Mouse (Mus musculus): ENCODE results near the gene Emp2. TPM values are rescaled to one million over a fixed set of nuclear protein-coding genes. Genes with fewer than 3 reads are reported as not detected.
"Not testable (repeated sequence)": the region's sequence is repeated elsewhere in the genome, so short reads cannot be mapped to it uniquely, and the experiment has no call there.

Emp2 gene
- total and polyA plus RNA-seq, 2 experiments from 2014 or later: 18.9 to 21.9 TPM

- Histone ChIP-seq H3K36me3 (ENCODE audit: insufficient read depth, low read length) (no peaks in the 10 kb centered on the region), H3K4me1 (ENCODE audit: insufficient read depth, low read length) (no peaks in the 10 kb centered on the region), H3K27me3 (ENCODE audit: insufficient read depth, low read length) (no peaks in the 10 kb centered on the region), H3K9me3 (ENCODE audit: low read length) (no peaks in the 10 kb centered on the region), H3K9ac (replicated peaks; ENCODE audit: low read length, poor library complexity, severe bottlenecking) (no peak overlapping the region), H3K27ac (ENCODE audit: low read depth, low read length) (no peak overlapping the region), H3K4me2 (ENCODE audit: low read depth, low read length, poor library complexity, severe bottlenecking) (no peak overlapping the region), H3K4me3 (ENCODE audit: low read depth, low read length) (no peak overlapping the region)
- no peak for DNase-seq (ENCODE audit: low spot score)
- no peak for ATAC-seq (ENCODE audit: low FRiP score)
- WGBS: 87% methylated on average over 3 of the region's 3 CpGs
- no peak for TF ChIP-seq CTCF (IDR thresholded peaks at IDR 0.05)
Measured at GRCm38 (mm10) chr16:10281890-10282289, 31.9 kb downstream of the Emp2 start.

DNA sequence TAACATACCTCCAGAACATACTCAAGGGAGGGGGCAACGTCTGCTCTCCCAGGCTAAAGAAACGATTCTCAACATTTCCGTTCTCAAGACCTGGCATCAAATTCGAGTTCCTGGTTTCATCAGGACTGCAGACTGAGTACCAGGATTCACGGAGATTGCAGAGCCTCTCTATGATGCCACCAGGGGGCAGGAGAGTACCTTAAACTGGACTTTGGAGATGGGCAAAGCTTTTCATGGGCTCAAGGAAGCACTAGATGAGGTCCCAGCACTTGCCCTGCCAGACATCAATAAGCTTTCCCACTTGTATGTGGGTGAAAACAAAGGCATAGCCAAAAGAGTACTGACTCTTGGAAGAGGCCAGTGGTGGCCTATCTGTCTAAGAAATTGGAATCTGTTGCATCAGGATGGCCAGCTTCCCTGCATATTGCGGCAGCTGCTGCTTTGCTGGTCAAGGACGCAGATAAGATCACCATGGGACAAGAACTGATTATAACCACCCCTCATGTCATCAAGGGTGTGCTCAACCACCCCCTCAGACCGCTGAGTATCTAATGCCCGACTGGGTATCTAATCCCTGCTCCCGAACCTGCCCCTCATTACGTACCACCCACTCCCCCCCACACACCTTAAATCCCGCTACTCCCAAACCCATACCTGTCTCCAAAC lies 33.3 kb downstream of the Emp2 start:
- DNase-seq (ENCODE audit: low spot score) (peak; percentile 84), ATAC-seq (ENCODE audit: low FRiP score) (no peak)
- Histone ChIP-seq H3K4me2 (ENCODE audit: low read depth, low read length, poor library complexity, severe bottlenecking) (no peak overlapping the region), H3K4me3 (ENCODE audit: low read depth, low read length) (no peak overlapping the region), H3K9ac (replicated peaks; ENCODE audit: low read length, poor library complexity, severe bottlenecking) (no peak overlapping the region), H3K9me3 (ENCODE audit: low read length) (no peaks in the 10 kb centered on the region), H3K27me3 (ENCODE audit: insufficient read depth, low read length) (no peaks in the 10 kb centered on the region), H3K36me3 (ENCODE audit: insufficient read depth, low read length) (no peaks in the 10 kb centered on the region), H3K27ac (ENCODE audit: low read depth, low read length) (no peak overlapping the region), H3K4me1 (ENCODE audit: insufficient read depth, low read length) (no peaks in the 10 kb centered on the region)
- peak; percentile 82 for TF ChIP-seq CTCF (IDR thresholded peaks at IDR 0.05)
- 52% methylated on average over 12 of the region's 12 CpGs for WGBS

DNA sequence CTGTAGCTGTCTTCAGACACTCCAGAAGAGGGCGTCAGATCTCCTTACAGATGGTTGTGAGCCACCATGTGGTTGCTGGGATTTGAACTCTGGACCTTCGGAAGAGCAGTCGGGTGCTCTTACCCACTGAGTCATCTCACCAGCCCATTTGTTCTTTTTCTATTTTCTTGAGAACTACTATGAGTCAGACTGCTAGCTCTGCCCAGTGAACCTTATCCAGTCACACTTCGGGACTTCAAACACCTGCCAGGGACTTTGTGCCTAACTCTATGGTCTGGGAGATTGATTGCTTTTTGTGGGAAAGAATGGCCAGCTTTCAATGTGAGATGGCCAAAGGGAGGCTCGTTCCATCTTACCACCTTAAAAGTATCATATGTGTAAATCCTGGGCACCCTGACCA lies 37.0 kb downstream of the Emp2 start:
- H3K4me1 ChIP-seq (ENCODE audit: insufficient read depth, low read length); H3K9ac ChIP-seq (replicated peaks; ENCODE audit: low read length, poor library complexity, severe bottlenecking); DNase-seq (ENCODE audit: low spot score); H3K36me3 ChIP-seq (ENCODE audit: insufficient read depth, low read length); H3K9me3 ChIP-seq (ENCODE audit: low read length); H3K27ac ChIP-seq (ENCODE audit: low read depth, low read length); H3K4me2 ChIP-seq (ENCODE audit: low read depth, low read length, poor library complexity, severe bottlenecking); ATAC-seq (ENCODE audit: low FRiP score); H3K4me3 ChIP-seq (ENCODE audit: low read depth, low read length); H3K27me3 ChIP-seq (ENCODE audit: insufficient read depth, low read length): not testable (repeated sequence)
- 80% methylated on average over 5 of the region's 5 CpGs for WGBS

GRCm38 (mm10) chr16:10274465-10274864 lies 39.3 kb downstream of the Emp2 start:
- WGBS: 70% methylated on average over 4 of the region's 4 CpGs
- Histone ChIP-seq H3K9me3 (ENCODE audit: low read length) (no peaks in the 10 kb centered on the region), H3K4me1 (ENCODE audit: insufficient read depth, low read length) (no peaks in the 10 kb centered on the region), H3K9ac (replicated peaks; ENCODE audit: low read length, poor library complexity, severe bottlenecking) (no peak overlapping the region), H3K27ac (ENCODE audit: low read depth, low read length) (no peak overlapping the region), H3K27me3 (ENCODE audit: insufficient read depth, low read length) (no peaks in the 10 kb centered on the region), H3K4me3 (ENCODE audit: low read depth, low read length) (no peak overlapping the region), H3K4me2 (ENCODE audit: low read depth, low read length, poor library complexity, severe bottlenecking) (no peak overlapping the region), H3K36me3 (ENCODE audit: insufficient read depth, low read length) (no peaks in the 10 kb centered on the region)
- no peak for TF ChIP-seq CTCF (IDR thresholded peaks at IDR 0.05)
- DNase-seq (ENCODE audit: low spot score): no peak
- ATAC-seq (ENCODE audit: low FRiP score): no peak

DNA sequence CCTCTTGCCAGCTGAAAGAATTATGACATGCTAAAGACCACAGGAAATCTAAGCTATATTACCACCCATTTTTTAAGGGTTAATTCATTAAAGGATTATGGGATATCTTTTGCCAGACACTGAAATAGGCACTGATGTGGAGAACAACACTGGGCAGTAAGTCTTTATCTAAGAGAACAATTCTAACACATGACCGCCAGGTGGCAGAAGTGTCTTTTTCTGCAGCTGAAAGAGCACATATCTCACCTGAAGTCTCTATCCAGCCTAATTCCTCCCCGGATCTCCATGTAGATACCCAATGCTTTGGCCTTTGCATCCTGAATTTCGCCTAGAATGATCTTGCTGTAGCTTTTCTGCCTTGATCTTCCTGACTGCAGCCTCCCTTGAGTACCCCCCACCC lies 41.5 kb downstream of the Emp2 start:
- Histone ChIP-seq H3K9me3 (ENCODE audit: low read length) (no peaks in the 10 kb centered on the region), H3K27ac (ENCODE audit: low read depth, low read length) (no peak overlapping the region), H3K27me3 (ENCODE audit: insufficient read depth, low read length) (no peaks in the 10 kb centered on the region), H3K4me3 (ENCODE audit: low read depth, low read length) (no peak overlapping the region), H3K4me2 (ENCODE audit: low read depth, low read length, poor library complexity, severe bottlenecking) (no peak overlapping the region), H3K36me3 (ENCODE audit: insufficient read depth, low read length) (no peaks in the 10 kb centered on the region), H3K4me1 (ENCODE audit: insufficient read depth, low read length) (no peaks in the 10 kb centered on the region), H3K9ac (replicated peaks; ENCODE audit: low read length, poor library complexity, severe bottlenecking) (no peak overlapping the region)
- TF ChIP-seq CTCF (IDR thresholded peaks at IDR 0.05): peak; percentile 73
- ATAC-seq (ENCODE audit: low FRiP score) (no peak), DNase-seq (ENCODE audit: low spot score) (peak; percentile 81)
- 30% methylated on average over 3 of the region's 3 CpGs for WGBS

DNA sequence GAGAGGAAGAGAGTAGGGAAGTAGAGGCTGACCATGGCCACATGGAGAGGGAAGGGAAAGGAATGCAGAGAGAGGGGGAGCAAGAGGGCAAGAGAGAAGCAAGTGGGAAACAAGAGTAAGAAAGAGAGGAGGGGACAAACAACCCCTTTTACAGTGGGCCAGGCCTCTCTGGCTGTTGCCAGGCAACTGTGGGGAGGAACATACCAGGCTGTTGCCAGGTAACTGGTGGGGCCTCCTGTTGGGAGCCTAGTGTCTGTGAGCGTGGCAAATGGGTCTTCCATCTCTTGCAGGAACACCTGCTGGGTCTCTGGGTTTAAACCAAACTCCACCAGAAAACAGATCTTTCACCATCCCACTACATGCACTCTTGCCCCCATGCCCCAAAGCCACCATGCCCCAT lies 59.8 kb downstream of the Emp2 start:
- peak; percentile 19 for DNase-seq (ENCODE audit: low spot score)
- H3K4me3 ChIP-seq (ENCODE audit: low read depth, low read length): no peak overlapping the region
- 29% methylated on average over 1 of the region's 1 CpGs for WGBS
- H3K9me3 ChIP-seq (ENCODE audit: low read length): no peaks in the 10 kb centered on the region
- H3K36me3 ChIP-seq (ENCODE audit: insufficient read depth, low read length): no peaks in the 10 kb centered on the region
- no peaks in the 10 kb centered on the region for H3K4me1 ChIP-seq (ENCODE audit: insufficient read depth, low read length)
- no peak for ATAC-seq (ENCODE audit: low FRiP score)
- H3K9ac ChIP-seq (replicated peaks; ENCODE audit: low read length, poor library complexity, severe bottlenecking): no peak overlapping the region
- H3K4me2 ChIP-seq (ENCODE audit: low read depth, low read length, poor library complexity, severe bottlenecking): no peak overlapping the region
- no peak for TF ChIP-seq CTCF (IDR thresholded peaks at IDR 0.05)
- no peak overlapping the region for H3K27ac ChIP-seq (ENCODE audit: low read depth, low read length)
- no peaks in the 10 kb centered on the region for H3K27me3 ChIP-seq (ENCODE audit: insufficient read depth, low read length)
